Mouse (Mus musculus) bone marrow, adult 2 months (tissue): ENCODE data around the gene Procr. TPM values are rescaled to one million over a fixed set of nuclear protein-coding genes. Genes with fewer than 3 reads are reported as not detected.

Source experiments
- H3K27ac ChIP-seq: fragments of 200-500 bp; 2 replicates; pipeline ENCODE4 v1.5.1; 2012; ENCODE audit warnings: low read depth, mild to moderate bottlenecking, control low read depth, inconsistent platforms, low read length; ENCODE audit not compliant: control insufficient read depth, poor library complexity, insufficient read depth
- H3K4me1 ChIP-seq: fragments of 200-500 bp; 2 replicates; pipeline ENCODE4 v1.6.1; 2011; ENCODE audit warnings: low read length; ENCODE audit not compliant: control insufficient read depth, insufficient read depth
- H3K4me3 ChIP-seq: fragments of 200-500 bp; replicated peaks from 2 replicates; pipeline ENCODE3; 2011; ENCODE audit warnings: mild to moderate bottlenecking, low read depth, low read length, control low read depth; ENCODE audit not compliant: control insufficient read depth
- CTCF ChIP-seq: fragments of 200-500 bp; IDR thresholded peaks from 2 replicates; pipeline ENCODE4 v1.5.1; 2011; ENCODE audit warnings: low read length, control low read depth; ENCODE audit not compliant: control insufficient read depth, insufficient read depth
- POLR2A ChIP-seq: fragments of 200-500 bp; IDR thresholded peaks from 2 replicates; pipeline ENCODE4 v1.6.1; 2011; ENCODE audit warnings: low read depth, mild to moderate bottlenecking, control low read depth, low read length, borderline replicate concordance; ENCODE audit not compliant: control insufficient read depth
- WGBS: fragments of 180-500 bp; shearing (Covaris S2); methylation state at CpG from one replicate; pipeline ENCODE4 v1.1.7; 2018; 5-methylcytosine and 5-hydroxymethylcytosine counted together
- polyA plus RNA-seq: library from polyadenylated mRNA; stranded (reverse); fragments of >200 nt; gene quantifications from 2 replicates; pipeline ENCODE4 v1.2.4, GENCODE M21; 2011; ENCODE audit warnings: low replicate concordance; ENCODE audit not compliant: missing spikeins, insufficient read depth, insufficient read length

Gene Procr
- polyA plus RNA-seq, 1 experiment = 1.6 TPM

DNA sequence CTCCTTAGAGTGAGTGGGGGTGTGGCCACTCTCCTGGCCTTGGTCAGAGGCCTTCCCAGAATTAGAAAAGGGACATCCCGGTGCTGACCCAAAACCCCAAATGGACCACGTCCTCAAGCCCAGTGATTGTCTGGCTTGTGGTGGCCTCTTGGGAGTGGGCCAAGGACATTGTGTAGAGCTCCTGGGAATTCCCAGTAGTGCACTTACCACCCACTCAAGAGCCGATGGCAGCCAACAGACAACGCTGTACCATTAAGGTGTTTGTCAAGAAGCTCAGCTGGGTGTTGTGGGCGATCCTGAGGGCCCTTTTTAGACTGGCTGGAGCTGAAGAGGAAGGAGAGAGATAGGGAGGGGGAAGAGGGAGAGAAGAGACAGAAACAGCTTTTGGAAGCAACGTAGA is 33.6 kb downstream of the Procr start:
- Histone ChIP-seq H3K4me3 (no peak overlapping the region), H3K27ac (no peak overlapping the region), H3K4me1 (no peaks in the 10 kb centered on the region; the same call in 1 of the 2 replicates)
- 71% methylated on average over 6 of the region's 6 CpGs for WGBS
- no peak for TF ChIP-seq CTCF
- TF ChIP-seq POLR2A = no peak

DNA sequence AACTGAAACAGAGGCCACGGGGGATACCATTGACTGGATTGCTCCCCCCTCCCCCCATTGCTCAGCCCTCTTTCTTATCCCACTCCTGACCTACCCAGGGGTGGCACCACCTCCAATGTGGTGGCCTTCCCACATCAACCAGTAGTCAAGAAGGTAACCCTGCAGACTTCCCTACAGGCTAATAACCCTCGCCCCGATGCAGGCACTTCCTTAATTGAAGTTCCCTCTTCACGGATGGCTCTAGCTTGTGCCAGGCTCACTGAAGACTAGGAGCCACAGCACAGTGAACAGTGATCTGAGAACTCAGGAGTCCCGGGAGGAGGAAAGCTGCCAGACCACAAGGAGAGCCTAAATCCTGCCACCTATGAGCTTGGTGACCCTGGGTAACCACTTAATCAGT is 36.0 kb downstream of the Procr start:
- WGBS = 16% methylated on average over 5 of the region's 5 CpGs
- TF ChIP-seq CTCF = no peak
- no peak for TF ChIP-seq POLR2A
- H3K4me1 ChIP-seq = no peaks in the 10 kb centered on the region; the same call in 1 of the 2 replicates
- no peak overlapping the region for H3K4me3 ChIP-seq
- no peak overlapping the region for H3K27ac ChIP-seq

DNA sequence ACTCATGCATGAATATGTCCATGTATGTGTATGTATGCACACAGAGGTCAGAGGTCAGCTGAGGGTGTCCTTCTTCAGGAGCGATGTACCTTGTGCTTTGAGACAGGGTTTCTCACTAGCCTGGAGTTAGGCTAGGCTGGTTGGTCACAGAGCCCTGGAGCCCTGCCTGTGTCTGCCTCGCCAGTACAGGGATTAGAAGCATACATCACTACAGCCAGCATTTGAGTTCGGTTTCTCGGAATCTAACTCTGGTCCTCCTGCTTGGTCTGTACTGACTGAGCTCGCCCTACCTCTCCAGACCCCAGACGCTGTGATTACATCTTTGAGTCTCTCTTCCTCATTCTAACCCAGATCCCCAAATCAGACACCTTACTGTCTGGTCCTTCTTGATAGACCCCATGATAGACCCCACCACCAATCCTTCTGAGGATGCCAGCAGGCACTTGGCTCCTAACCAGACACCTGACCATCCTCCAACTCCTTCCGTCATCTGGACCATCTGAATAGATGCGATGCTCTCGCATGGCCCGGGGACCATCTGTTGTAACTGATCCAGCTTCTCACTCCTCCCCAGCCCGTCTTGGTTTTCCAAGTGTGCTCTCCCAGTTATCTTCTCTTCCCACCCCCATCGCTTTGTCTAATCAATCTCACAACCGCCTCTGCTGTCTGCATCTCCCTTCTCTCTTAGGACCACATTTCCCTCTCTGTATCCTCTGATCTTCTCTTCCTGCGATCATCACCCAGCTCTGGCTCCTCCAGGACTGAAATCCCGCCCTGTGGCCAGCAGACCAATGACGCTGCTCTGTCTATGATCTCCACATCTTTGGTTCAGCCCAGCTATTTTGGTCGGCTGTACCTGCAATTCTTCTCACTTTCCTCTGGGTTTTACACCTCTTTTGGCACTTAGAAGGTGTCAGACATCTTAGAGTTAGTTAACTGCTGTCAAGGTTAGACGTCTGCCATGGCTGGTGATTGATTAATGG is 37.3 kb downstream of the Procr start:
- WGBS = 63% methylated on average over 18 of the region's 18 CpGs
- Histone ChIP-seq H3K27ac (no peak overlapping the region), H3K4me1 (no peaks in the 10 kb centered on the region; the same call in 1 of the 2 replicates), H3K4me3 (no peak overlapping the region)
- TF ChIP-seq CTCF = no peak
- TF ChIP-seq POLR2A = no peak

DNA sequence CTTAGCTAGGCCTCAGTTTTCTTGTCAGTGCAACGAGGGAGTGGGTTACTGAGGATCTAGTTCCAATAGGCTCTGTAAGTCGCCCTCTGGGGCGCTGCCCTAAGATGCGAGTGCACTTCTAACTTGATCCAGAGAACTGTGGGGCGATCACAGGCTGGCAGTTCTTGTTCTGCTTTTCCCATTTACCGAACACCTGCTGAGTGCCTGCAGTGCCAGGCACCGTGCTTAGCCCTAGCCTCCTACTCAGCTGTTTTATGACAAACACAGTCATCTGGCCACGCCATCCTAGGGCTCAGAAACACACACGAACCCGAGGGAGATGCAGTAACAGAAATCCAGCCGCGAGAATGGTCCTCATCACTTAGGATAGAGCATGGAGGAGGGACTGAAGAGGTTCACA is 42.0 kb downstream of the Procr start:
- Histone ChIP-seq H3K27ac (no peak overlapping the region), H3K4me3 (no peak overlapping the region), H3K4me1 (no peaks in the 10 kb centered on the region; the same call in none of the 2 replicates)
- WGBS = 22% methylated on average over 12 of the region's 12 CpGs
- TF ChIP-seq CTCF = no peak
- no peak for TF ChIP-seq POLR2A

DNA sequence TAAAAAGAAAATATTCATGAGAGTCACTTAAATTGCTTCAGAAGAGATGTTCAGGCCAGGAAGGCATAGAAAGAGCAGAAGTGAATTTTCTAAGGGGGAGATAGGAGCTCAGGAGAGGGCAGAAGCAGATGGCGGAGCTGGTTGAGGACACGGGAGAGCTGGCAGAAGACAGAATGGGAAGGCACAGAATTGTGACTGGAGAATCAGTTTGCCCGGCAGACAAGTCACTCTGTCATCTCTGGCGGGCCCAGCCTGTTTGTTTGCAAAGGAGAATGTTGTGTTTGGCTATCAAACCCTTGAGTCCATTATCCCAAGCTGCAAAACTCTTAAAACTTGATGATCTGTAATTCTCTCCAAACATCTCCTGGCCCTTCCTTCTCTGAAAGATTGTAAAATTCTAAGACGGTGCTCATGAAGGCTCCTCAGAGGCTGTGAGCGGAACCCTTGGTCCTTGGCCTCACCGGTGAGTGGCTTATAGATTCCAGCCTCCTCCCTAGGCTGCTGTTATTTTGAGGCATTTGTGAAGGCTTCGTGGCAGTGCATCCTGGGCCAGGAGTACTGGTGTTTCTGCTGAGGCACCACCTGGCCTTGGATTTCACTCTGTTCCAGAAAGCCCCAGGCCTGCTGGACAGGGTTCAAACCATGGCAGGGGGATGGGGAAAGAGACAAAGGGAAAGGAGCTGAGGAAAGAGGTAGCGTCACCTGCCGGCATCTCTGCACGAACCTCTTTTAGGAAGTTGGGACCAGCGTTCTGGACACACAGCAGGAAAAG is 43.9 kb downstream of the Procr start:
- no peak for TF ChIP-seq POLR2A
- TF ChIP-seq CTCF = no peak
- Histone ChIP-seq H3K4me3 (no peak overlapping the region), H3K4me1 (no peaks in the 10 kb centered on the region; the same call in none of the 2 replicates), H3K27ac (no peak overlapping the region)
- 84% methylated on average over 12 of the region's 12 CpGs for WGBS

DNA sequence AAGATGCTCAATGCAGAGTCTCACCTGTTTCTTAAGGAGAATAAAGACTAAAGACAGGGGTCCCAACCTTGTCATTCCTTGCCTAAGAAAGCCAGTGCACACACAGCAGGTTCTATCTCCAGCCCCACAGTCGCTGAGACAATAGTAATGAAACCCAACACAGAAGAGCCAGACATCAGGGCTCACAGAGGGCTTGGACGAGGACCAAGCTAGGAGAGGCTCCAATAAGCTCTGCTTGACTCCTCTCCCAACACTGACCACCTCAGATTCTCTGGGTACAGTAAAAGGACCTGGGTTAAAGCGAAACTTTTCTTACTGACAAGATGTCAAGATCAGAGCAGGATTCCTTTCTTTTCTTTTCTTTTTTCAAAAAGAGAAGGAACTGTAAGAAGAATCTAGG is 47.7 kb downstream of the Procr start:
- no peak overlapping the region for H3K27ac ChIP-seq
- TF ChIP-seq CTCF = no peak
- no peak for TF ChIP-seq POLR2A
- no peak overlapping the region for H3K4me3 ChIP-seq
- no peaks in the 10 kb centered on the region; the same call in 1 of the 2 replicates for H3K4me1 ChIP-seq
- 46% methylated on average over 3 of the region's 3 CpGs for WGBS

DNA sequence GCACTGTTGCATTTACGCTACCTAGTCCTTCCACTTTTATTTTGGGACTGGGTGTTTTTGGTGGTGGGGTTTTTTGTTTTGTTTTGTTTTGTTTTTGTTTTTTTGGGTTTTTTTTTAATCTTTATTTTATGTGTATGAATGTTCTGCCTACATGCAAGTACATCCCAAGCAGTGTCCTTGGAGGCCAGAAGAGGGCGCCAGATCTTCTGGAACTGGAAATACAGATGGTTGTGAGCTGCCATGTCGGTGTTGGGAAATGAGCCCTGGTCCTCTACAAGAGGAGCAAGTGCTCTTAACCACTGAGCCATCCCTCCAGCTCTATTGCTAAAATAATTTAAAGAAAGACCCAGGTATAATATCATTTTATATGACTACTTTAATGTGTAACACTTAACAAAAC is 51.8 kb downstream of the Procr start:
- TF ChIP-seq POLR2A (no peak), CTCF (peak; percentile 49)
- 51% methylated on average over 3 of the region's 3 CpGs for WGBS
- H3K4me3 ChIP-seq = no peak overlapping the region
- H3K27ac ChIP-seq = no peak overlapping the region
- H3K4me1 ChIP-seq = no peaks in the 10 kb centered on the region; the same call in 1 of the 2 replicates

DNA sequence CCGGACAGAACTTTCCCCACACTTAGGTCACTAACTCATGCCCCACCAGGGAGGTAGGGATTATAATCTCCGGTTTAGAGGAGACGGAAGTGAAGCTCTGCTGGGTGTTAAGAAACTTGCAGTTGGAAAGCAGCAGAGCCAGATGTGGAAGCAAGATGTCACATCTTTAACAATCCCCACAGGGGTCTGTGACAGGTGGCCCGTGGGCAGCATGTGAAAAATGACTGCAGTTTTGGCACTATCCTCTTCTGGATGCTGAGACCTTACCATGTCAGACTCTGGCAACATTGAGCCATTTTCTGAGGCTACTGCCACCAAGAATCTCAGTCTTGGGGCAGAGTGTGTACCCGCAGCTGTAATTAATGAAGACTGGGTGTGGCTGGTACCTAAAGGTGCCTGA is 53.1 kb downstream of the Procr start:
- 62% methylated on average over 5 of the region's 5 CpGs for WGBS
- no peaks in the 10 kb centered on the region for H3K4me1 ChIP-seq
- H3K27ac ChIP-seq = no peak overlapping the region
- no peak for TF ChIP-seq CTCF
- TF ChIP-seq POLR2A = no peak
- no peak overlapping the region for H3K4me3 ChIP-seq

Other genes starting within 250 kb of the Procr start
- 12.4 and 13.9 TPM in 2 replicates for gene Acss2, start 233.2 kb upstream of the Procr start, polyA plus RNA-seq
- gene Ggt7, start 232.9 kb upstream of the Procr start, polyA plus RNA-seq = 2.3 TPM in 1 of 2 replicates, not detected in the other
- gene Gss, start 158.3 kb upstream of the Procr start, polyA plus RNA-seq = 7.3 and 8.5 TPM in 2 replicates
- not detected in 2 replicates for gene Myh7b, start 139.9 kb upstream of the Procr start, polyA plus RNA-seq
- gene Trpc4ap, start 58.7 kb upstream of the Procr start, polyA plus RNA-seq = 31.7 and 47.0 TPM in 2 replicates
- 13.1 and 17.6 TPM in 2 replicates for gene Edem2, start 21.6 kb upstream of the Procr start, polyA plus RNA-seq
- gene Gm17581, start 15.3 kb upstream of the Procr start, polyA plus RNA-seq = not detected in 2 replicates
- gene Mmp24, start 24.2 kb downstream of the Procr start, polyA plus RNA-seq = not detected in 2 replicates
- gene BC029722, start 68.3 kb downstream of the Procr start, polyA plus RNA-seq = 7.8 and 17.8 TPM in 2 replicates
- 88.2 and 146 TPM in 2 replicates for gene Eif6, start 75.8 kb downstream of the Procr start, polyA plus RNA-seq
- gene Fam83c, start 83.7 kb downstream of the Procr start, polyA plus RNA-seq = not detected in 2 replicates
- gene Uqcc1, start 179.2 kb downstream of the Procr start, polyA plus RNA-seq = 7.6 and 14.9 TPM in 2 replicates
- not detected in 2 replicates for gene Gm15557, start 189.6 kb downstream of the Procr start, polyA plus RNA-seq
- gene Gdf5, start 194.2 kb downstream of the Procr start, polyA plus RNA-seq = not detected in 2 replicates
- 24.0 and 39.1 TPM in 2 replicates for gene Cep250, start 205.3 kb downstream of the Procr start, polyA plus RNA-seq